24 mouse cellular contexts compared by ENCODE assay signal in genomic region chrX:51635756-51636155, GRCm38 (mm10). TPM values are rescaled to one million over a fixed set of nuclear protein-coding genes. Genes with fewer than 3 reads are reported as not detected.
DNase-seq lines count a peak whose midpoint lies in the region; ATAC-seq lines count a peak whose summit lies in the region.
"Had no signal": no experiment of that assay in that cellular context is flagged by ENCODE, and none has a peak within 500 bp of the region (broad histone marks: within the 10 kb centered on the region; RNA-seq: fewer than 3 reads in every experiment).

No protein-coding gene starts in this region.

- H3K36me3 ChIP-seq in forebrain, embryonic 10.5 days (replicated peaks): no peaks in the 10 kb centered on the region
- H3K36me3 ChIP-seq in forebrain, embryonic 11.5 days (ENCODE audit: control insufficient read depth, insufficient read depth, low read length): no peaks in the 10 kb centered on the region
- H3K36me3 ChIP-seq: forebrain, embryonic 12.5 days; forebrain, embryonic 15.5 days; heart, embryonic 12.5 days; heart, embryonic 15.5 days; hindbrain, embryonic 15.5 days had no signal

- no peak overlapping the region for H3K27ac ChIP-seq in forebrain, embryonic 10.5 days
- no peak overlapping the region for H3K27ac ChIP-seq in forebrain, embryonic 11.5 days (ENCODE audit: low read depth, low read length)
- H3K27ac ChIP-seq: forebrain, embryonic 12.5 days; forebrain, embryonic 15.5 days; heart, embryonic 15.5 days; hindbrain, embryonic 15.5 days had no signal

- H3K9me3 ChIP-seq in forebrain, embryonic 10.5 days: no peaks in the 10 kb centered on the region
- no peaks in the 10 kb centered on the region for H3K9me3 ChIP-seq in forebrain, embryonic 11.5 days (ENCODE audit: control insufficient read depth, low read length)
- H3K9me3 ChIP-seq: forebrain, embryonic 12.5 days; forebrain, embryonic 15.5 days; heart, embryonic 12.5 days; heart, embryonic 15.5 days; hindbrain, embryonic 15.5 days had no signal

- peak; percentile 14 for DNase-seq in forebrain, embryonic 10.5 days (ENCODE audit: extremely low spot score, low spot score)
- no peak for DNase-seq in forebrain, embryonic 11.5 days (ENCODE audit: low spot score)
- DNase-seq in retina, postnatal 1 day: peak; percentile 9
- no peak for DNase-seq in retina, embryonic 14.5 days (ENCODE audit: low spot score)
- DNase-seq in embryo, embryonic 9.5 days (ENCODE audit: extremely low spot score): peak; percentile 30
- DNase-seq in mesoderm, embryonic 11.5 days (ENCODE audit: low read depth, low spot score): peak; percentile 31
- no peak for DNase-seq in B cell, adult 2 months
- no peak for DNase-seq in layer of hippocampus, postnatal 25 days (ENCODE audit: extremely low spot score in 1 of 2, low spot score in 1 of 2)
- DNase-seq: adrenal gland, adult 2 months; adrenal gland, postnatal 14 days; cerebellum, adult 11-12 months; cerebellum, adult 8-10 months; cerebellum, postnatal 14 days; gastrocnemius, postnatal 25 days; heart, adult 18-20 months; heart, postnatal 10 days; heart, postnatal 36 days had no signal

- peaks cover 28% of the 10 kb centered on the region for H3K27me3 ChIP-seq in forebrain, embryonic 10.5 days (ENCODE audit: poor library complexity, severe bottlenecking)
- no peaks in the 10 kb centered on the region for H3K27me3 ChIP-seq in forebrain, embryonic 11.5 days (ENCODE audit: control insufficient read depth, insufficient read depth, low read length)
- H3K27me3 ChIP-seq: forebrain, embryonic 12.5 days; forebrain, embryonic 15.5 days; heart, embryonic 12.5 days; heart, embryonic 15.5 days; hindbrain, embryonic 15.5 days had no signal

- H3K9ac ChIP-seq in forebrain, embryonic 11.5 days (ENCODE audit: low read length): no peak overlapping the region
- H3K9ac ChIP-seq: forebrain, embryonic 12.5 days; forebrain, embryonic 15.5 days; heart, embryonic 12.5 days; heart, embryonic 15.5 days; hindbrain, embryonic 15.5 days had no signal

- H3K4me1 ChIP-seq in forebrain, embryonic 10.5 days: peaks cover 13% of the 10 kb centered on the region
- no peaks in the 10 kb centered on the region for H3K4me1 ChIP-seq in forebrain, embryonic 11.5 days (replicated peaks; ENCODE audit: control insufficient read depth, insufficient read depth, low read length)
- H3K4me1 ChIP-seq: forebrain, embryonic 12.5 days; forebrain, embryonic 15.5 days; heart, embryonic 15.5 days; hindbrain, embryonic 15.5 days had no signal

- no peak overlapping the region for H3K4me3 ChIP-seq in forebrain, embryonic 10.5 days
- no peak overlapping the region for H3K4me3 ChIP-seq in forebrain, embryonic 11.5 days (ENCODE audit: low read depth, low read length)
- H3K4me3 ChIP-seq: forebrain, embryonic 12.5 days; forebrain, embryonic 15.5 days; heart, embryonic 12.5 days; heart, embryonic 15.5 days; hindbrain, embryonic 15.5 days had no signal

- ATAC-seq in forebrain, embryonic 11.5 days (replicated peaks; ENCODE audit: low FRiP score): no peak
- ATAC-seq: forebrain, embryonic 15.5 days; intestine, postnatal 0 days had no signal

- WGBS in forebrain, embryonic 10.5 days: 61% methylated on average over 7 of the region's 7 CpGs
- 60% methylated on average over 7 of the region's 7 CpGs for WGBS in forebrain, embryonic 11.5 days

- H3K4me2 ChIP-seq in forebrain, embryonic 11.5 days (ENCODE audit: low read depth, low read length, severe bottlenecking): no peak overlapping the region
- H3K4me2 ChIP-seq: forebrain, embryonic 12.5 days; forebrain, embryonic 15.5 days; heart, embryonic 12.5 days; heart, embryonic 15.5 days; hindbrain, embryonic 15.5 days had no signal

RNA-seq across cellular contexts. Expression of gene Hs6st2, which starts 45.9 kb away (rescaled TPM):
- 22.3 and 23.2 TPM in 2 replicates for polyA plus RNA-seq in forebrain, embryonic 10.5 days (2016; fragmentation: Nextera tagmentation; extraction: Ambion mirVana)
- polyA plus RNA-seq in forebrain, embryonic 11.5 days (2014; fragmentation: Nextera tagmentation; extraction: Ambion mirVana): 23.9 and 27.4 TPM in 2 replicates
- 10 to 100 TPM; 24.1 to 28.8 TPM for total RNA-seq in layer of hippocampus, postnatal 25 days (2021)
- total RNA-seq: MEL had no signal

Comparison
In these comparisons a context has a peak if more than half of its experiments do, and no peak if none do; other contexts are left out.
1. DNase-seq: peak in forebrain, embryonic 10.5 days (single experiment), retina, postnatal 1 day (single experiment), embryo, embryonic 9.5 days (single experiment) and mesoderm, embryonic 11.5 days (single experiment); none in forebrain, embryonic 11.5 days (single experiment), retina, embryonic 14.5 days (single experiment), B cell, adult 2 months (0 of 2) and layer of hippocampus, postnatal 25 days (0 of 2).